Mouse (Mus musculus) right cerebral cortex, postnatal 10 days (tissue): ENCODE measurements around the gene Senp3.

Experiments used
- DNase-seq, 2 experiments: peaks; one replicate each; pipeline ENCODE4 v3.0.0; 2021; ENCODE audit warnings: low spot score in 2 of 2

Senp3 gene

DNA sequence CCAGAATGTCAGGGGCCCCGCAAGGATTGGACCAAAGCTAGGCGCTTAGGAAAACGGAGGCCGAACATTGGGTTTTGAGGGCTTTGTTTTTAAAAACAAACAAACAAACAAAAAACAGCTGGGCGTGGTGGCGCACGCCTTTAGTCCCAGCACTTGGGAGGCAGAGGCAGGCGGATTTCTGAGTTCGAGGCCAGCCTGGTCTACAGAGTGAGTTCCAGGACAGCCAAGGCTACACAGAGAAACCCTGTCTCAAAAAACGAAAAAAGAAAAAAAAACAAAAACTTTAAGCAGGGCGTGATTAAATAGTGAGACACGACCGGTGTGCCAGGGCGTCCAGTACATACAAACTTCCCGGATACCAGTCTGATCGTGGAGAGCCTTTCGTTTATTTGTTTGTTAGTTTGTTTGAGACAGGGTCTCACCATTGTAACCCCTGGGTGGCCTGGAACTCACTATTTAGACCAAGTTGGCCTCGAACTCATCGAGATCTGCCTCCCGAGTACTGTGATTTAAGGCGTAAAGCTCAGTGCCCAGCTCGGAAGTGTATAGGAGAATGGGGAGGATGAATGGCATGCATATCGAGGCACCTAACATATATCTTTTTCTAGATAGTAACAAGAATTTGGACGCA, 440 bp upstream of the Senp3 start:
- DNase-seq = no peak

DNA sequence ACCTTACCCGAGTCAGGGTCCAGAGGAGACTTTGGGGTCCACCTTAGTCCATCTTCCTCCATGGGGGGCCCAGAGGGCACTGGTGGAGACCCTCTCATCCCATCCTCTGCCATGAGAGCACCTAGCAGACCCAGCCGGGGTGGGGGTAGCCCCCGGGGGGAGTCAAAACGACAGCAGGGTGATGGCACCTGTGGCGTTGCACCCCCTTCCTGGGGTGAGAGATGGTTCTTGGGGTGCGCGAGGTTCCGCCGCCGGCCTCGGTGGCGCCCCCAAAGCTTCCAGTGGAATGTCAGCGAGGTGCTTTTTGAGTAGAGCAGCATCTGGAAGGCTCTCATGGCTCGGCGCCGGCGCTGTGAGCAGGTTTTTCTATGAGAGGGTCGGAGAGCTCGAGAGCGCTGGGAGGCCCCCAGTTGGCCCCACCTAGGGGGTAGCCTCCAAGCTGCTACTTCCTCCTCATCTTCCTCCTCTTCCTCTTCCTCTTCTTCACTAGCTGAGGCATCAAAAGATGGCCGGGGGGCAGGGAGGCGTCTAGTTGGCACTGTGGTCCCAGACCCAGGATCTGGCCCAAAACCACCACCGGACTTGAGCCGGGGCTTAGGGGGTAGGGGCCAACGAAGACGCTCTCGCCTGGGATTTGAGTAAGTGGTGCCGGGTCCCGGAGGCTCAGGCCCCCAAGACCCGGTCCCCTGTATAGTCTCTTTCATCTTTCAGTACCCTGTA, 1.6 kb downstream of the Senp3 start:
- DNase-seq = no peak

DNA sequence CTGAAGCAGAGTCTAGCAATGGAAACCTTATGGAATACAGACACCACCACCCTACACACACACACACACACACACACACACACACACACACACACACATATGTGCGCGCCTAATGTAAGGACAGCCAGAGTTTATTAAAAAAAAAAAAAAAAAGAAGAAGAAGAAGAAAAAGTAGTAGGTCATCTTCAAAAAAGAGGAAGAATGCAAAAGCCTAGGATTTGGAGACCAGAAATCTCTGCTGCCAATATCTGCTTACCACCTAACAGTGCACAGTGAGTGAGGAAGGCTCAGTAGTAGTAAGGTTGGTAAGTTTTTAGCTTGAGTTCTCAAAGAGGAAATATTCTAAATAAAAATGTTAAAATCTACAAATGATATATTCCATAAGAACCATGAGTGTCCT, 2.7 kb downstream of the Senp3 start:
- DNase-seq = no peak

DNA sequence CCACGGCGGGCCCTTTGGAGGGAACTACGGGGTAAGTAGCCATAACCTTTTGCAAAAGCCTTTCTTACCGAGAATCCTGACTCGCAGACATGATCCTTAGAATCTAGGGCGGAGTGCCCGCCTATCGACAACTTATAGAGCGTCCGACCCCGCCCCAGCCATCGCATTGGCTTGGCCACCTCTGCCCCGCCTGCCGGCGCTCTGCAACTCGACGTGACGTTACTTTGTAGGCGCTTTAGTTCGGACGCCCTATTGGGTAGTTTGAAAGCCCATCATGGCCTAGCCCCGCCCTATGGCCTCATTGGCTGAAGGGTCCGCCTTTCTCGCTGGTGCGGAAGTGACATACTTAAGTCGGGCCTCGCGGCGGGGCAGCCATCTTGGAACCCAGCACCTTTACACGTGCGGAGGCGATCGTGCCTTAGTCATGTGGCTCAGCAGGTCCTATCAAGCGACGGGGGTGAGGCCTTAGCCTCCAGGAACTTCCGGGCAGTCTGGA, 9.6 kb downstream of the Senp3 start, which contains the start of gene Eif4a1:
Eif4a1 (minus strand) TSS at position 213 of the 496 bp plus-strand sequence.
- peak; percentile 100 for DNase-seq

DNA sequence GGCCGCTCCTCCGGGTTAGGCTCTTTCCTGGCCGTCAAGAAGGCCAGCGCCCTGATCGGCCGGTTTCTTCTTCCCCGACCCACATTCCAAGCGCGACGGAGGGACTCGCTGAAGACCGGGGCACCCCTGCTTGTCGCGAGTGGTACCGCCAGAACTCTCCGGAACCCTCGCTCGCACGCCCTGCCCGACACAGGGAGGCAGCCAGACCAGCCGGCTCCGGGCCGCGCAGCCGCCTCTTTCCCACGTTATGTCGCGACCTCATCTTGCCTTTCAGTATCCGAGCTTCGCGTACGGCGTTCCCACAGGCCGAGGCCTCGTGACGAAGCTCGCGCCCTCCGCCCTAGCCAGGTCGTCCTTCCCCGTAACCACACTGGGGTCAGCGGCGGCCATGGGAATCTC, 10.2 kb downstream of the Senp3 start:
- no peak for DNase-seq

DNA sequence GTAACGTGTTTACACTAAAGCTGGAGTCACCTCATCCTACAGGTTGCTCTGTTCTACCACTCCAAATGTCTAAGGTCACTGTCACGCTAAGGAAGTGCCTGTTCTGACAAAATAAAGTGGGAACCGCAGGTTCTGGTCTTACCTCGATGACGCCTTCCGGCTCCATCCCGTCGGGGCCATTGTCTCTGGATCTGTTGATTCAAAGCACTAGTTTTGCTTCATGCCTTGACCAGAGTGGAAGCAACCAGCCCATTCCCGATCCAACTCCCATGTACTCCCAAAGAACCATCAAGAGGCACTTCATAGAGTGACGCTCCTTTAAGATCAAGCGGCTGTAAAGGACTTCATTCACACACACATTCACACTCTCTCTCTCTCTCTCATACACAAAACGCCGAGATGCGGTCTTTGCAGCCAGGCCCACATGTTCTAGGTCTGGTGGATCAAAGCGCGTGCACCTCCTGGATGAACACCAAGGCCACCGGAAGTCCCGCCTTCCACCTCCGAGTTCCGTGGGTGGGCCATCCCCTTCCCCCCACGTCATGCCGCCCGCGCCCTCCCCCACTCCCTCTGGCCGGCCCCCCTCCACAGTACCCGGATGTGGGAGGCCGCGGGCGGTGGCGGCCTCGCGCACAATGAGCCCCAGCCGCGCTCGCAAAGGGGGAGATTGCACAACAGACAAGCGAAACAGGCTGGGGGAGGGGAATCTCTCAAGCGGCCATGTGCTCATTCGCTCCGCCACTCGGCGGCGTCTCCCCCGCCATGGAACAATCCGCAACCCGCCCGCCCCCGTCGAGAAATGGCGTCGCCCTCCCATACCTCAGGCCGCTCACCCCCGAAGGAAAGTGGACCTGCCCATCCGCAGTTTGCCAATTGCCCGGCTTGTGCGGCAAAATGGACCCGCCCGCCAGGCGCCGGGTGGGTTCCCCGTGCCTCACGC, 10.8 kb downstream of the Senp3 start:
- DNase-seq = peak; percentile 96 to 97

DNA sequence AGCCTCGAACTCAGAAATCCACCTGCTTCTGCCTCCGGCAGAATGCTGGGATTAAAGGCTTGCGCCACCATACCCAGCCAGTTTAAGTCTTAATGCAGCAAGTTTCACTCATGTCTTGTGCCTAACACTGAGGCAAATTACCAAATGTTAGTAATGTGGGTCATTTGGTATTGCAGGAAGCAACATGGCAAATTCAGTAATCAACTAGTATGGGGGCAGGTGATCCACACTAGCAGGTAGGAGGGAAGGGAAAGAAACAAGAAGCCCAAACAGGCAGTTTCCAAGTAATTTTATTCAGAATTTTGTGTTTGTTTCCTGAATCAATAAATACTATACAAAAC, 15.2 kb downstream of the Senp3 start:
- DNase-seq = no peak

DNA sequence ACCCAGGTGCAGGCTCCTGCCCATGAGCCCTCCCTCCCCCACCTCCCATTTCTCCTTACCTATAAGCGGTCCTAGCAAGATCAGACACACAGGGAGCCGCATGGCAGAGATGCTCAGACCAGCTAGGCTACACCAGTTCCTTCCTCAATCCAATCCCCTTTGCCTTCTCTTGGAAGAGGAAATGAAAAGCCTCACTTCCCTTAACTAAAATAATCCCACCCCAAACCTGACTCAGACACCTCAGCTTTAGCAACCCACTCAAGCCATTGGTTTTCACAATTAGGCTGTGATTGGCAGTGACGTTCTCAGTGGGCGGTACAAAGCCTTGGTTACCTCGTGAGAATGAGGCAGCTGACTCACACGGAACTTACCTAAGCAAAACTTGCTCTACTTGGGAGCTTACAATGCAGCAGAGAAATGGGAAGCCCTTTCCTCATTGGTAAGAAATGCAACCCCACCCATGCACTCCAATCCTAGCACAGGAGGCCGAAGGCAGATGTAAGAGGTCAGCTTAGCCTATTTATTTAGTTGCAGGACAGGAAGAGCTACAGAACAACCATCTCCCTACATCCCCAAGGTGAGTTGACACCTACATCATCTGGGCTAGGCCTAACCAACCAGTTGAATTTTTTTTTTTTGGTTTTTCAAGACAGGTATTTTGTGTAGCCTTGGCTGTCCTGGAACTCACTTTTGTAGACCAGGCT, 15.8 kb downstream of the Senp3 start, which contains the start of gene Cd68:
Cd68 (minus strand) TSS at position 193 of the 704 bp plus-strand sequence.
- DNase-seq = peak; percentile 78 to 84

DNA sequence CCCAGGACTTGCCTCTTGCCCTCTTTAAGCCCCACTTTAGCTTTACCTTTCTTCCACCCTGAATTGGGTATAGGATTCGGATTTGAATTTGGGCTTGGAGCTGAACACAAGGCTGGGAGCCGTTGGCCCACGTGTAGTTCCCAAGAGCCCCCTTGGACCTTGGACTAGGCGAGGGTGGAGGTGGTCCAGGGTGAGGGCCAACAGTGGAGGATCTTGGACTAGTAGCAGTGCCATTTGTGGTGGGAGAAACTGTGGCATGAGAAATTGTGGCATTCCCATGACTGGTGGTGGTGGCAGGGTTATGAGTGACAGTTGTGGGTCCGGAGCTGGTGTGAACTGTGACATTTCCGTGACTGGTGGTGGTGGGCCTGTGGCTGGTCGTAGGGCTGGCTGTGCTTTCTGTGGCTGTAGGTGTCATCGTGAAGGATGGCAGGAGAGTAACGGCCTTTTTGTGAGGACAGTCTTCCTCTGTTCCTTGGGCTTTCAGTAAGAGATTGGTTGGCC, 16.4 kb downstream of the Senp3 start:
- no peak for DNase-seq

DNA sequence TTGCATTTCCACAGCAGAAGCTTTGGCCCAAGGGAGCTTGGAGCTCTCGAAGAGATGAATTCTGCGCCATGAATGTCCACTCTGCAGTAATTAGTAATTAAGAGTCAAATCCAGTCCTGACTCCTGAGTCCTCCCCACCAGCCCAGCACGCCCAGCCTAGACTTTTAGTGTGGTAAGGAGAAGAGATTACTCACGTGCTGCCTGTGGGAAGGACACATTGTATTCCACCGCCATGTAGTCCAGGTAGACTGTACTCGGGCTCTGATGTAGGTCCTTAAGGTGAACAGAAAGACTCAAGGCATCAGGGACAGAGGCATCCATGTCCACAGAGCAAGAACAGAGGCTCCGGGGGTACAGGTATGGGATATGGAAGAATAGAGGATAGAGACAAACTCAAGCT, 17.0 kb downstream of the Senp3 start:
- DNase-seq = no peak

DNA sequence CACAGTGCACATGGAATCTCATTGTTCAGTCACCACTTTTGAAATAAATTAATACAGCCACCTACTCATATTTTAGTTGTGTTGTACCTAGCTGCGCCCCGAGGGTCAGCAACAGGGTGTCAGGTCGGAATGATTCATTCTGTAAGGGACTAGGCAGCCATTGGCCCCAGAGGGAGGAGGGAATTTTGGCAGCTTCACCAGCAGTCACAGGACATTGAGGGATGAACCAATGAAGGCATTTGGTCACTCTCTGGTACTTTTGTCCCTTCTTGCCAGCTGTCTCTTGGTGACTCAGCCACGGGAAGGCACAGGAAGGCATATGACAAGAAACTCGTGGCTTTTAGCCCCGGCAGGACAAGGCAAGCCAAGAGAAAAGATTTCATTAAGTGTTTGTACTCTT, 18.1 kb downstream of the Senp3 start:
- no peak for DNase-seq

DNA sequence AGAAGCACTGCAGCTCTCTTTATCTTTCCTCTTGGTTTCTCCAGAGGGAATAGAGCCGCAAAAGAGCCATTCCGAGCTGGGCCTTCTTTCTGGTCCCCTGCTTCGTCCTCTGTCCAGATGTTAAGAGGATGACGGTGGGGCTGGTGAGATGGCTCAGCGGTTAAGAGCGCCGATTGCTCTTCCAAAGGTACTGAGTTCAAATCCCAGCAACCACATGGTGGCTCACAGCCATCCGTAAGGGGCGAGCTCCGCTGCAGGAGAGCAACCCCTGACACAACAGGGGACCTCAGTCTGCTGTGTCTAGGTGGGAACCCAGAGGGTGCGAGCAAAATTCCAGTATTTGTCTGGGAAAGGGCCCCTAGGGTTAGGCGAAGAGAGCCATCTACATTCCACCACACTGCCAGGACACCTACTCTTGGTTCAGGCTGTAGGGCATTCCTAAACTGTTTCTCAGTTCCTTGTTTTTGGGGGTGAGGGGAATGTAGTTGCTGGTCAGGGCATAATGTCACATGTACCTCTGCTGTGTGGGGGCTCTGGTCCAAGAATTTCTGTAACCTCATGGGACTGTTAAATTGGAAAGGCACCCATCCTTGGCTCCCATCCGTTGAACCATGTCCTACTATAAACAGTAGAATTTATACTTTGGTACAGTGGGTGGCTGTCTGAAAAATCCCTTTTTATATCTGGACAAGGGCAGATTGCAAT, 18.8 kb downstream of the Senp3 start:
- DNase-seq = no peak

DNA sequence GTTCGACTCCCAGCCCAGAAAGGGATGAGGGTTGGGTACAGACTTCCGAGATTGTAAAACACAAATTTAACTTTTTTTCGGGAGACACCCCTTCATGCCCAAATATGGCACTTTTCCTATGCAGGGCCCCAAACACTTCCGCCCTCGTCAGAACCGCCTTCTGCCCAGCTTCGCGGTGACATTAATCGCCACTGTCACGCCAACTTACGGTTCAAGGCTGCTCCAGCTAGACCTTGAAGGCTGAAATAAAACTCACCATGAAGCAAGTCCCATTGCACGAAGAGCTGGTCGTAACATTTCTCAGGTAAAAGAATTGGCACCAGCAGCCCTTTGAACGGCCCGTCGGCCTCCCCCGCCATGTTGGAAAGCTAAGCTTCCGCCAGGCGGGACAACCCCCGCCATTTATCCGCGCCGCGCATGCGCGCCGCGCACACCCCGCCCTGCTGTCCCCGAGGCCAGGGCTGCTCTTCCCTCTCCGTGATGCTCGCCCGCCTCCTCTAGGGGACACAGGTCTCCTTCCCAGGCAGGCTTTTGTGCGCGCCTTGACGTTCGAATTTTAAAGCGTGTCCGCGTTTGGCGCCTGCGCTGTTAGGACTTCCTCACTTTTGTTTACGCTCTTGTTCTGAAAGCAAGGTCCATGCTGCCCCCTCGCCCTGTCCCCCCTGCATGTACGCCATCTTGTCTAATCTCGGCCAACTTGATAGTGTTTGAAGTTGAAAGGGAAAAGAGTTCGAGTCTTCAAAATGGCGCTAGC, 19.5 kb downstream of the Senp3 start, which contains the start of gene Mpdu1:
Mpdu1 (minus strand) TSS at position 430 of the 754 bp plus-strand sequence.
- peak; percentile 97 for DNase-seq

DNA sequence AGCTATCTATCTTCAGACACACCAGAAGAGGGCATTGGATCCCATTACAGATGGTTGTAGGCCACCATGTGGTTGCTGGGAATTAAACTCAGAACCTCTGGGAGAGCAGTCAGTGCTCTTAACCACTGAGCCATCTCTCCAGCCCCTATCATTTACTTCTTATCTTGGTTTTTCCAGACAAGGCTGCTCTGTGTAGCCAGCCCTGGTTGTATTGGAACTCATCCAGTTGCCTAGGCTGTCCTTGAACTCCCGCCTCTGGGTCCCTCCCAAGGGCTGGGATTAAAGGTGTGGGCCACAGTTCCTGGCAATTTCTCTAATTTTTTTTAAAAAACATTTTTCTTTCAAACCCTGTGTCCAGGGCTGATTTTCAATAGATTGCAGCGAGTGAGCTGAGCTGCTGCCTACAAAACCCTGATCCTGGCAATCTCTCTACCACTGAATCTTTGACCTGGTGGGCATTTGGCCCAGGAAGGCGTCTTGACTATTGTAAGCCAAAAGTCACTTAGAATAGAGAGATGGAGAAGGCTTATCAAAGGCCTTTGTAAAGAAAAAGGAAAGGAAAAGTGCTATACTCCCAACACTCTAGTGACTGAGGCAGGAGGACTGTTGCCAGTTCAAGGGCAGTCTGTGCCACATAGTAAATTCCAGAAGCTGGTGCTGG, 20.5 kb downstream of the Senp3 start:
- no peak for DNase-seq

DNA sequence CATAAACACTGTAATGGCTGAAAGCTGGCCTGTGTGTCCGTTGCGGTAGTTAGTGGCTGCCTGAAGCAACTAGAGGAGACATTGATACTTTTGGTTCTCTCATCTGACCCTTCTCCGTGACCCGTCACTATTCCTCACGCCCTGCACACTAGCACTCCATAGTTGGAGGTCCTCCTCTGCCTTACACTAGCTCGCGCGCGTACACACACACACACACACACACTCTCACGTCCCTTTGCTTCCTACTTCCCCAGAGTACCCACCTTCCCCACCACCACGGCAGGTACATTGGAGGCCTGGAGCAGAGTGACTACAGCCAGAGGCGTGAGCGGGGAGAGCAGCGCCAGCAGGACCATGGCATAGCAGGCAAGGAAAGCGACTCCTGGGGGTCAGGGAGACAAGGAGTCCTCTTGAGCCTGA, 24.4 kb downstream of the Senp3 start:
- no peak for DNase-seq

DNA sequence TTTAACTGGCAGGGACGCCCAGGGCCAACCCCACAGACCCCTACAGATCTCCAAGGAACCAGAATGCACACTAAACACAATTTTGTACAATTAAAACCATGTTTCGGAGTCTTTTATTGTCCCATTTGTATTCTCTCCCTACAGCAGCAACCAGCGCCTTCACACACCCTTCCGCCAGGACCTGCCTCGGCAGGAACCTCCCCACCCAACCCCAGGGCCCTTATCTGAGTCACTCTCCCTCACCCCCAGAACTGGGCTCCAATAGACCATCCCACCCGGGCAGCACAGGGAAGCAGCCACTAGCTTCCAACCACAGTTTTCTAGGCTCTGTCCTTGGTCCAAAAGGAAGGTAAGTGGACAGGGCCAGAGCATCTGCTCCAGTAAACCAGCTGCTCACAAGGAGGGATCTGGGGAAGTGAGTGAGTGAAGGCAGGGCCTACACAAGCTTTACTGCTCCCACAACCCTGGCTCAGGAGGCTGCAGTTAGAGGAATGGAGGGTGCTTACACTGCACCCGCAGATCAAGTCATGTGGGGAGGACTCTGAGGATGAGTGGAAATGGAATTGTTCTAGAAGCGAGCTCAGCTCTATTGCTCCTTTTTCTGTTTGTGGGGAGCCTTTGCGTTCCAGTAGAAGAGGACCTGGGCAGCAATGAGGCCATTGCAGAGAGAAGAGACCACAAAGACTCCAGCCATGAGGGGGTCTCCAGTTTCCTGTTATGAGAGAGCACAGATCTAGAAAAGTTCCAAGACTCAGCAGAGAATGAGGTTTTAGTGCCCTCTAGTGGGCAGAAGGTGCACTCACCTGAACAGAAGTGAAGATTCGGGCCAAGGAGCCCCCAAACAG, 25.0 kb downstream of the Senp3 start:
- DNase-seq = peak; percentile 55 to 61

DNA sequence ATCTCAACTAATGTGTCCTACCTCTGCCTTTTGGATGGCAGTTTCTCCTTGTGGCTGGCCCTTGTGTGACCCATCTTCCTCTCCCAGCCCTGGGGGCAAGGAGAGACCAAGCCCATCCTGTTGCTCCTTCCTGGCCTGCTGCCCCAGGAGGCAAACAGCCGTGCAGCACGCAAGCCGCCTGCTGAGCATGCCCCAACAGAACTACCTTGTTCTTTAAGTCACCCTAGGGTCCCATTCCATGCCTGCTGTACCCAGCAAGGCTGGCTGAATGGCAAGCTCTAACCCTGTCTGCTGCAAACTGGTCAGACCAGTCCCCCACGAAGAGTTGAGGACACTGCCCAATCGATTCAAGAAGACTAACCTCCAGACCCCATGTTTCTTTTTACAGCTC, 25.8 kb downstream of the Senp3 start:
- no peak for DNase-seq

DNA sequence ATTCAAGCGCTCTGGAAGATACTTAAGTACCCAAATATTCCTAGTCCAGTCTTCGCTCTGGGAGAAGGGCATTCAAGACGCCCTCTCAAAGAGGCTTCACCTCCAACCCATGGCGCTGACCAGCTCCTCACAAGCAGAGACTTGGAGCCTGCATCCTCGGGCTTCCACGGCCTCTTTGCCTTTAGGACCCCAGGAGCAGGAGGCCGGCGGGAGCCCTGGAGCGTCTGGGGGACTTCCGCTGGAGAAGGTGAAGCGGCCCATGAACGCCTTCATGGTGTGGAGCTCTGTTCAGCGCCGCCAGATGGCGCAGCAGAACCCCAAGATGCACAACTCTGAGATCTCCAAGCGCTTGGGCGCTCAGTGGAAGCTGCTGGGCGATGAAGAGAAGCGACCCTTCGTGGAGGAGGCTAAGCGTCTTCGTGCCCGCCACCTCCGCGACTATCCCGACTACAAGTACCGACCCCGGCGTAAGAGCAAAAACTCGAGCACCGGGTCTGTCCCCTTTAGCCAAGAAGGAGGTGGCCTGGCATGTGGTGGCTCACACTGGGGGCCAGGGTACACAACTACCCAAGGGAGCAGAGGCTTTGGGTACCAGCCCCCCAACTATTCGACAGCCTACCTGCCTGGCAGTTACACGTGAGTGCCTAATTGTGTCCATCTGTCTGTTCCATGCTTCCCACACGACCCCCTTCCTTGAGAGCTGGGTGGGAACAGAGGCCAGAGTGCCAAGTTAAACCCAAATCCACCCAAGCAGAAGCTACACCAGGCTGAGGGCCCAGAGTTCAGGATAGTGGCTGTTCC, 26.4 kb downstream of the Senp3 start, which contains the start of gene Sox15:
Sox15 (plus strand) TSS at position 51 of the 801 bp plus-strand sequence.
- DNase-seq = peak; percentile 85 to 86
